Mouse (Mus musculus) G1E-ER4 (cell line): ENCODE data around the gene Pifo. TPM values are rescaled to one million over a fixed set of nuclear protein-coding genes. Genes with fewer than 3 reads are reported as not detected.

Experiments used
- GATA1 ChIP-seq: IDR thresholded peaks from one replicate; pipeline ENCODE4 v1.8.0; 2012; ENCODE audit warnings: low read length, inconsistent platforms
- polyA plus RNA-seq: library from polyadenylated mRNA; stranded (reverse); fragments of >175 nt; gene quantifications from 2 replicates; pipeline ENCODE4 v1.2.3, GENCODE M21; 2012

Gene Pifo
- polyA plus RNA-seq = not detected in 2 replicates

GRCm38 (mm10) chr3:106014546-106014945 lies at the start of gene Pifo:
Pifo (minus strand) TSS chr3:106014646.
- no peak for TF ChIP-seq GATA1

DNA sequence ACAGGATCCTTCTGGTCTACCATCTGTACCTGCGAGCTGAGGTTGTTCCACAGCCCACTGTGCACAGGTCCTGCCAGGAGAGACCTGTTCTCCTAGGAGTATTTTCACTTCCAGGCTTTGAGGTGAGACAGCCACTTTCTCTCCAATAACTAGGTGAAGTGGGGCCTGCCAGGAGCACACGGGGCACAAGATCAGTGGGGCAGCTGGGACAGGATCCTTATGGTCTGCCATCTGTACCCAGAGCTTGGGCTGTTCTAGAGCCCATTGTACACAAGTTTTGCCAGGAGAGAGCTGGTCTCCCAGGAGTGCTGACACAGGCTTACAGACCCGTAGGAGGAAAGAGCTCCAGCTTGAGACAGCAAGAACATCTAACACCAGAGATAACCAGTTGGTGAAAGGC lies 43.5 kb upstream of the Pifo start:
- no peak for TF ChIP-seq GATA1

DNA sequence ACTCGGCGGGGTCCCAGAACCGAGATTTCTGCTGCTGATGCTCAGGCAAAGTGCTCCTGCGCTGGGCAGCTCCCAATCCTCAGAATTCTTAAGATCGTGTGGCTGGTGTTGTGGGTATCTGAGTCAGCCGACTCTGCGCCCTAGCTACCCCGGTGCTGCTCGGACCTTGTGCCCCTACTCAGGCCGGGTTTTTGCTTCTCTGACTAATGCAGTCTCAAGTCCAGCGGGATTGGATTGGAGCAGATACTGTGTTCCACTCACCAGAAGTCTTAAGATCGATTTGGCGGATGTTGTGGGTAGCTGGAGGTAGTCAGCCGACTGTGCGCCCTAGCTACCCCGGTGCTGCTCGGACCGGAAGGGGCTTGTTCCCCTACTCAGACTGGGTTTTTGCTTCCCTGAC lies 37.5 kb upstream of the Pifo start:
- no peak for TF ChIP-seq GATA1

- no peak for TF ChIP-seq GATA1
Measured at GRCm38 (mm10) chr3:106040306-106040705, 25.9 kb upstream of the Pifo start.

DNA sequence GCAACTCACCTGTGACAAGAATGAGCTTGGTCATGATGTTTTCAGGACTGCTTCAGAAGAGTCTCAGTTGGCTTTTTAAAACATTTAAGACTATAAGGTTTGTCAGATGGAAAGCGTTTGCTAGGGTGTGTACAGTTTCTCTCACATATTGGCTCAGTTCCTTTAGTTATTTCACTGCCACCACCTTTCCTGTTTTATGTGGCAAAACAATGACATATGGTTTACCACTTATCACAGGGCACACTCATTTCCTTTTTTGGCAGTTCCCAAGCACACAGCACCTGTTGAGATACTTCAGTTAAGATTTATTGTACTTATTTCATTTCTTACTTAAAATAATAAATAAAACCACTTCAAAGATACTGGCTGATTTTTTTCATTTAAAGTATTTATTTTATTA lies 18.3 kb upstream of the Pifo start, which contains the start of gene Chil5:
Chil5 (minus strand) TSS at position 34 of the 400 bp plus-strand sequence.
- TF ChIP-seq GATA1 = no peak

GRCm38 (mm10) chr3:106024135-106024534 lies 9.7 kb upstream of the Pifo start:
- TF ChIP-seq GATA1 = no peak

- TF ChIP-seq GATA1 = no peak
Measured at GRCm38 (mm10) chr3:106021840-106022239, 7.4 kb upstream of the Pifo start.

- TF ChIP-seq GATA1 = no peak
Measured at GRCm38 (mm10) chr3:106001416-106002370, 12.8 kb downstream of the Pifo start.

DNA sequence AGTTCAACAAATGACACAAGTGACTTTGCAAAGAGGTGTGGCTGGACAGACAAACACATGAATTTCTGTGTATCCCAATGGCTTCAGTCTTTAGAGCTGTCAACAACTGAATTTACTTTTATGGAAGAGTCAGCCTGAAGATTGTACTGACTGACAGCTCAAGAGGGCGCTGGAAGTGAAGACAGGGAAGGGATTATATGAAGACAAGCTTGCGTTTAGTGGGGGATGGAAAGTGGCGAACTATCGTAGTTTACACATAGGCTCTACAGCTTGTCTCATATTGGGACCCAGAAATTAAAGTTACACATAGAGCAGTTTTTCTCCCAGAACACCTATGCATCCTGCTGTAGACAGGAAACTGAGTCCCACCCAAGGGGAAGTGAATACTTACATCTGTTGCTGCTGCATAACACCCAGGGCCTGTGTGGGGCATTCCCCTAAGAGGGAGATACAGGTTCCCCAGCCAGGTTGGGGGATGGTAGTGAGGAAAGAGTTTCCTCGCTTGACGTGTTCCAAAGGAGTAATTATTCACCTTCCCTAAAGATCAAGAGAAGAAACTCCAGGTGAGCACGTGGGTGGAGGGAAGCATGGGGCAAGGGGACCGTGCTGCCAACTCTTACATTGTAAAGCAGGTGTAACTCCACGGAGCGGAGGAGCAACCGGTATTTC lies 13.6 kb downstream of the Pifo start:
- TF ChIP-seq GATA1 = no peak

DNA sequence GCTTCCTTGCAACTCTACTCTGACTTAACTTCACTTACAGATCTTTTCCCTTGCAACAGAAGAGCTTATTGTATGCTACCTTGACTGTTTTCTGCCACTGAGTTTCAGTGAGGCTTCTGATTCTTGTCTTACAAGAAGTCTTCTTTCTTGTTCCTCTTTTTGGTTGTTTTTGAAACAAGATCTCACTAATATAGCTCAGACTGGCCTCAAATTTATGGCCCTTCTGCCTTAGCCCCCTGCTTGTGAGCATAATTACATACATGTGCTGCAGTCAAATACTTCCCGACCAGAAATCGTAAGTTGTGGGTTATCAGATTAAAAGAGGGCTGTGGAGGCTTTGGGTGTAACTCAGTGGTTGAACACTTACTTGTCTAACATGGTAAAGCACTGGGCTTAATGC lies 19.7 kb downstream of the Pifo start:
- TF ChIP-seq GATA1 = no peak

GRCm38 (mm10) chr3:105991653-105992283 lies 22.7 kb downstream of the Pifo start:
- no peak for TF ChIP-seq GATA1

DNA sequence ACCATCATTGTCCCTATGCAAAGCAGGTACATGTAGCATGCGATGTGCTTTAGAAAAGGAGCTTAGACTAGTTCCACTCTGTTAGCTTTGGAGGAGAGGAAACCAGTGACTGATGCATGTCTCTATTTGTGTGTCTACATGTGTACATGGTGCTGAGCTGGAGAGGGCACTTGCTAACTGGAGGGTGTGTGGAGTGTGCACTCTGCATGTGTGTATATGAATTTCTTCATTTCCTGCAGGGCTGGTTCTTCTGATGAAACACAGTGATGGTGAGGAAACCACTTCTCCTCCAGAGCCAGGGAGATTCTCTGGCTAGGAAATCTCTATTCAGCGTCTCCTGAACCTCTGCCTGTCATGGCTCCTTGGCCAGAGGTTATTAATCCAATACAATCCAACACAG lies 40.3 kb downstream of the Pifo start:
- no peak for TF ChIP-seq GATA1

- no peak for TF ChIP-seq GATA1
Measured at GRCm38 (mm10) chr3:105973411-105973810, 41.0 kb downstream of the Pifo start, which contains the start of gene Ovgp1. Ovgp1 (plus strand) TSS chr3:105973711.

DNA sequence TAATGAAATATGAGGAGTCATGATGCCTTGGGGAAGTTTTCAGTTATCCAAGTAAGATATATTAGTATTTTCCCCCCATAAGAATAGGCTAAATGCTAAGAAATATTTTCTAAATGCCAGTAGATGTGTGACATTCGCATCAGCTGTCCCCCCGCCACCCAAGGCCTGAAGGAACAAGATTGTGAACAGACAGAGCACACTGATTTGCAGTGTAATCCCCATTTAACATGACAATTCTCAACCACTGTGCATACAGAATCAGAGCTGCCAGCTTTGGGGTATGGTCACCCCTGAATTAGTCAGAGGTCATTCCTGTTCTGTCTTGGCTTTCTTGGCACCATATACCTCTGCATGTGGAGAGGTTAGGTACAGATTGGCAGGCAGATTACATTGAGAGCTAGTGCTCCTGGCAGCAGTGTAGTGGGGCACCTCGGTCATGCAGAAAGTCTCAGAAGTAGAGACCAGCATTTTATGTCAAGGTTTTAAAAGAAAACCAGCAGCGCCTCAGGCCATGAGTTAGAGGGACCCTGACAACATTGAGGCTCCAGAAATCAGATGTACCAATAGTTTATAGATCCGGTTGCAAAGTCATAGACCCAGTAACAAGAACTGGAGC lies 42.5 kb downstream of the Pifo start:
- TF ChIP-seq GATA1 = no peak

DNA sequence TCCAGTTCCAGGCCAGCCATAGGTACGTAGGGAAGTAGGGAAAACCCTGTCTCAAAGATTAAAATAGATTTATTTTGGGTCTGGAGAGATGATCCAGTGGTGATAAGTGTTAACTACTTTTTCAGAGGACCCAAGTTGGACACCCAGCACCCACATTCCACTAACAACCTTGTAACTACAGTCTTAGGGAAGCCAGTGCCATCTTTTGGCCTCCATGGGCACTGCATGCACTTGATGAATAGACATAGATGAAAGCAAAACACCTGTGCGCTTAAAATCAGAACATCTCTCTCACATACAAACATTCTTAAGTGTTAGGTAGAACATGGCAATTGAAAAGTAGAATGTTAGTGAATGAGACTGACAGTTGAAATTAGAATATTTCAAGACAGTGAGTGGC lies 53.7 kb downstream of the Pifo start:
- no peak for TF ChIP-seq GATA1

- TF ChIP-seq GATA1 = no peak
Measured at GRCm38 (mm10) chr3:105959999-105960398, 54.4 kb downstream of the Pifo start, which contains the start of gene Atp5f1. Atp5f1 (minus strand) TSS chr3:105960099.
